Mouse (Mus musculus): ENCODE results near the gene Gle1. TPM values are rescaled to one million over a fixed set of nuclear protein-coding genes. Genes with fewer than 3 reads are reported as not detected.
"Not testable (repeated sequence)": the region's sequence is repeated elsewhere in the genome, so short reads cannot be mapped to it uniquely, and the experiment has no call there.

The Gle1 gene
- polyA plus RNA-seq, 1 experiment: 49.4 TPM

GRCm38 (mm10) chr2:29902194-29902593, 33.0 kb upstream of the Gle1 start:
- H3K4me3 ChIP-seq (ENCODE audit: insufficient read depth, low read length): no peak overlapping the region
- H3K4me1 ChIP-seq (ENCODE audit: control insufficient read depth, insufficient read depth, low read length): no peaks in the 10 kb centered on the region; the same call in 1 of the 2 replicates
- TF ChIP-seq POLR2A (IDR thresholded peaks at IDR 0.05; ENCODE audit: extremely low read depth, insufficient read depth, low read length) (no peak), CTCF (IDR thresholded peaks at IDR 0.05; ENCODE audit: extremely low read depth, insufficient read depth, low read length) (no peak)
- H3K27ac ChIP-seq (ENCODE audit: insufficient read depth, low read length): no peak overlapping the region

- not testable (repeated sequence) for H3K4me3 ChIP-seq (ENCODE audit: insufficient read depth, low read length); H3K27ac ChIP-seq (ENCODE audit: insufficient read depth, low read length); H3K4me1 ChIP-seq (ENCODE audit: control insufficient read depth, insufficient read depth, low read length)
Observed at GRCm38 (mm10) chr2:29908171-29908570, 27.1 kb upstream of the Gle1 start.

DNA sequence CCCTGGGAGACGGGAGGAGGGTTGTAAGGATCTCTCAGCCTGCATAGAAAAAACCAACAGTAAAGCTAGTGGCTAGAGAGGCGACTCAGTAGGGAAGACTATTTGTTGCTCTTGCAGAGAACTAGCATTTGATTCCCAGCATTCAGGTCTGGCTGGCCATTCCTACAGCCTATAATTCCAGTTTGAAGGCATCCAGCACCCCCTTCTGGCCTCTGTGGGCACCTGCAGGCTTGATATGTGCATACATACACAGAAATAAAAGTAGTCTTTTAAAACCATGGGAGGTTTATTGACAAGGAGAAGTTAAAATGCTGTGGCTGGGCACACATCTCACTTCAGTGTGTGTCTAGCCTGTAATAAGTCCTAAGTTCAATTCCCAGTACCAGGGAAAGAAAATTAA, 25.2 kb upstream of the Gle1 start:
- H3K4me3 ChIP-seq (ENCODE audit: insufficient read depth, low read length): no peak overlapping the region
- no peaks in the 10 kb centered on the region for H3K4me1 ChIP-seq (ENCODE audit: control insufficient read depth, insufficient read depth, low read length)
- no peak for TF ChIP-seq POLR2A (IDR thresholded peaks at IDR 0.05; ENCODE audit: extremely low read depth, insufficient read depth, low read length)
- no peak; the same call in 1 of the 2 replicates for TF ChIP-seq CTCF (IDR thresholded peaks at IDR 0.05; ENCODE audit: extremely low read depth, insufficient read depth, low read length)
- H3K27ac ChIP-seq (ENCODE audit: insufficient read depth, low read length): no peak overlapping the region

DNA sequence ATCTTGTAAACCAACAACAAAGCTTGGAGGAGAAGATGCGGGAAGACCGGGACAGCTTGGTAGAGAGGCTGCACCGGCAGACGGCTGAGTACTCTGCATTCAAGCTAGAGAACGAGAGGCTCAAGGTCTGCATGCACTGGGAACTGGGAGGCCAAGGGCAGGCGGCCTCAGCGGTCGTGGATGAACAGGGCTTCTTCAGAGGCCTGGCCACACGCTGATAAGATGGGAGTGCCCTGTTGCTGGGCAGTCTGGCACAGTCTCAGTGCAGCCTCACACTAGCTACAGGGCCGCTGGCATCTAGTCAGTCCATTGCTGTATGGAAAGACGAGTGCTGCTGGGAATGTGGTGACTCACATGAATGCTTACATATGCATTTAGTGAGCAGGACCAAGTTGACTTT, 17.6 kb upstream of the Gle1 start:
- no peak overlapping the region for H3K4me3 ChIP-seq (ENCODE audit: insufficient read depth, low read length)
- no peak for TF ChIP-seq CTCF (IDR thresholded peaks at IDR 0.05; ENCODE audit: extremely low read depth, insufficient read depth, low read length)
- no peak for TF ChIP-seq POLR2A (IDR thresholded peaks at IDR 0.05; ENCODE audit: extremely low read depth, insufficient read depth, low read length)
- no peaks in the 10 kb centered on the region for H3K4me1 ChIP-seq (ENCODE audit: control insufficient read depth, insufficient read depth, low read length)
- no peak overlapping the region for H3K27ac ChIP-seq (ENCODE audit: insufficient read depth, low read length)

GRCm38 (mm10) chr2:29922011-29922410, 13.2 kb upstream of the Gle1 start:
- H3K27ac ChIP-seq (ENCODE audit: insufficient read depth, low read length): no peak overlapping the region
- TF ChIP-seq CTCF (IDR thresholded peaks at IDR 0.05; ENCODE audit: extremely low read depth, insufficient read depth, low read length) (no peak), POLR2A (IDR thresholded peaks at IDR 0.05; ENCODE audit: extremely low read depth, insufficient read depth, low read length) (no peak)
- H3K4me3 ChIP-seq (ENCODE audit: insufficient read depth, low read length): no peak overlapping the region
- H3K4me1 ChIP-seq (ENCODE audit: control insufficient read depth, insufficient read depth, low read length): no peaks in the 10 kb centered on the region

GRCm38 (mm10) chr2:29926542-29926941, 8.7 kb upstream of the Gle1 start:
- H3K27ac ChIP-seq (ENCODE audit: insufficient read depth, low read length): no peak overlapping the region
- TF ChIP-seq POLR2A (IDR thresholded peaks at IDR 0.05; ENCODE audit: extremely low read depth, insufficient read depth, low read length) (no peak), CTCF (IDR thresholded peaks at IDR 0.05; ENCODE audit: extremely low read depth, insufficient read depth, low read length) (no peak)
- no peaks in the 10 kb centered on the region for H3K4me1 ChIP-seq (ENCODE audit: control insufficient read depth, insufficient read depth, low read length)
- H3K4me3 ChIP-seq (ENCODE audit: insufficient read depth, low read length): no peak overlapping the region

DNA sequence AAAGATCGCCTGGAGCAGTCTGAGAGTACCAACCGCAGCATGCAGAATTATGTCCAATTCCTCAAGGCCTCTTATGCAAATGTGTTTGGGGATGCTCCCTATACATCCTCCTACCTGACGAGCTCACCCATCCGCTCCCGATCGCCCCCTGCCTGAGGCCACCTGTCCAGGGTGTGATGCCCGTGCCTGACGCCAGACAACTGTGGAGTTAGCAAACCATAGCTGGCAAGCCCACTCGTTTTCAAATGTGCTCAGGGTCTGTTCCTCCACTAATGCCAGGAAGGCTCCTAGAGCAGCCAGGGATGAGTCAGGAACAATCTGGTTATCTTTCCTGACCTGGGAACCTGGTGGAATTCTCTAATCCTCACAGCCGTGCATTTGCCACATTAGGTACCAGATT, 4.7 kb upstream of the Gle1 start:
- no peak overlapping the region for H3K4me3 ChIP-seq (ENCODE audit: insufficient read depth, low read length)
- no peak overlapping the region for H3K27ac ChIP-seq (ENCODE audit: insufficient read depth, low read length)
- H3K4me1 ChIP-seq (ENCODE audit: control insufficient read depth, insufficient read depth, low read length): no peaks in the 10 kb centered on the region
- no peak for TF ChIP-seq CTCF (IDR thresholded peaks at IDR 0.05; ENCODE audit: extremely low read depth, insufficient read depth, low read length)
- no peak for TF ChIP-seq POLR2A (IDR thresholded peaks at IDR 0.05; ENCODE audit: extremely low read depth, insufficient read depth, low read length)

DNA sequence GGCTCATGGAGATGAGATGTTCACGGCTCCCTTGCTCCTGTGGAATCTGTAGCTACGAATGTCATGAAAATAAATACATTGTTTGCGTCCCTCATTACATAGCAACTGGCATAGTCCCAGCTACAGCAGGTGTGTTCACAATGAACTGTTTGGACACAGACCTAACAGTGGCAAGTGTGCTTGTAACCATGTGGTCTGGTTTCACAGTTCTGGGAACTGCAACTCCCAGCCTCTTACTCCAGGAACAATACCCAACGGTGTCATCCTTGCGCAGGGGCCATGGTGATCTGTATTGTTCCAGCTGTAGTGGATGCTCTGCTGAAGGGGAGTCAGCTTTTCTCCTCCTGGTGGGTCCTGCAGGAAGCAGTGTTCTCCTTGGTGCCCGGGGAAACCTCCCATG, 4.0 kb upstream of the Gle1 start:
- no peak overlapping the region for H3K4me3 ChIP-seq (ENCODE audit: insufficient read depth, low read length)
- H3K4me1 ChIP-seq (ENCODE audit: control insufficient read depth, insufficient read depth, low read length): peaks cover 4% of the 10 kb centered on the region; the same call in 1 of the 2 replicates
- H3K27ac ChIP-seq (ENCODE audit: insufficient read depth, low read length): no peak overlapping the region
- TF ChIP-seq POLR2A (IDR thresholded peaks at IDR 0.05; ENCODE audit: extremely low read depth, insufficient read depth, low read length) (no peak), CTCF (IDR thresholded peaks at IDR 0.05; ENCODE audit: extremely low read depth, insufficient read depth, low read length) (no peak)

DNA sequence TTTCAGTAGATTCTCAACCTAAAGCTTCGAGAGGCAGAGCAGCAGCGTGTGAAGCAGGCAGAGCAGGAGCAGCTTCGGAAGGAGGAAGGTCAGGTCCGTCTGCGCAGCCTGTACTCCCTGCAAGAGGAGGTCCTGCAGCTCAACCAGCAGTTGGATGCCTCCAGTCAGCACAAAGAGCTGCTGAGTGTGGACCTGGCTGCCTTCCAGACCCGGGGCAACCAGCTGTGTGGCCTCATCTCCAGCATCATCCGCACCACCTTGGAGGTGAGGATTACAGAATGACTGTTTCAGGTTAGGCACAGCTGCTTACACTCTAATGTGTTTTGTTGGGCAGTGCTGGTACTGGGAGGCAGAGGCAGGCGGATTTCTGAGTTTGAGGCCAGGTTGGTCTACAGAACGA, 4.8 kb downstream of the Gle1 start:
- Histone ChIP-seq H3K27ac (ENCODE audit: insufficient read depth, low read length) (no peak overlapping the region), H3K4me1 (ENCODE audit: control insufficient read depth, insufficient read depth, low read length) (peaks cover 4% of the 10 kb centered on the region; the same call in 1 of the 2 replicates), H3K4me3 (ENCODE audit: insufficient read depth, low read length) (no peak overlapping the region)
- TF ChIP-seq CTCF (IDR thresholded peaks at IDR 0.05; ENCODE audit: extremely low read depth, insufficient read depth, low read length) (no peak), POLR2A (IDR thresholded peaks at IDR 0.05; ENCODE audit: extremely low read depth, insufficient read depth, low read length) (no peak)

DNA sequence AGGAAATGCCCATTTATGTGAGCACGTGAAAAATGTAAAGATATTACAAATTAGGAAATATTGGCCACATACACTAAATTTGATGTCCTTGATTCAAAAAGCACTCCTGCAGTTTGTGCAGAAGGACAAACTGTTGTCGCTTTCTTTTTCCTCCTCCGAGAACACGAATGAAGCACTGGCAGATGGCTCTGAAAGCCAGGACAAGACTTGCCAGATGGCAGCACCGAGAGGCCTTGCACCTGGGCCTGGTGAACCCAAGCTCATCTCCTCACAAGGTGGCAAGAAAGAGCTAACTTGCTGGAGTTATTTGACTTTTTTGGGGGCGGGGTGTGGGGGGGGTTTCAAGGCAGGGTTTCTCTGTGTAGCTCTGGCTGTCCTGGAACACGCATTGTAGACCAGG, 5.6 kb downstream of the Gle1 start:
- Histone ChIP-seq H3K27ac (ENCODE audit: insufficient read depth, low read length) (no peak overlapping the region), H3K4me1 (ENCODE audit: control insufficient read depth, insufficient read depth, low read length) (peaks cover 4% of the 10 kb centered on the region; the same call in 1 of the 2 replicates), H3K4me3 (ENCODE audit: insufficient read depth, low read length) (no peak overlapping the region)
- TF ChIP-seq CTCF (IDR thresholded peaks at IDR 0.05; ENCODE audit: extremely low read depth, insufficient read depth, low read length): no peak
- TF ChIP-seq POLR2A (IDR thresholded peaks at IDR 0.05; ENCODE audit: extremely low read depth, insufficient read depth, low read length): no peak

GRCm38 (mm10) chr2:29944723-29945122, 9.5 kb downstream of the Gle1 start:
- Histone ChIP-seq H3K4me1 (ENCODE audit: control insufficient read depth, insufficient read depth, low read length) (no peaks in the 10 kb centered on the region), H3K27ac (ENCODE audit: insufficient read depth, low read length) (peak overlapping the region; percentile 64; the same call in 1 of the 2 replicates), H3K4me3 (ENCODE audit: insufficient read depth, low read length) (no peak overlapping the region)
- TF ChIP-seq POLR2A (IDR thresholded peaks at IDR 0.05; ENCODE audit: extremely low read depth, insufficient read depth, low read length) (no peak), CTCF (IDR thresholded peaks at IDR 0.05; ENCODE audit: extremely low read depth, insufficient read depth, low read length) (no peak)
